Comparison of ENCODE assay signal across 8 mouse cellular contexts in the genomic region with DNA sequence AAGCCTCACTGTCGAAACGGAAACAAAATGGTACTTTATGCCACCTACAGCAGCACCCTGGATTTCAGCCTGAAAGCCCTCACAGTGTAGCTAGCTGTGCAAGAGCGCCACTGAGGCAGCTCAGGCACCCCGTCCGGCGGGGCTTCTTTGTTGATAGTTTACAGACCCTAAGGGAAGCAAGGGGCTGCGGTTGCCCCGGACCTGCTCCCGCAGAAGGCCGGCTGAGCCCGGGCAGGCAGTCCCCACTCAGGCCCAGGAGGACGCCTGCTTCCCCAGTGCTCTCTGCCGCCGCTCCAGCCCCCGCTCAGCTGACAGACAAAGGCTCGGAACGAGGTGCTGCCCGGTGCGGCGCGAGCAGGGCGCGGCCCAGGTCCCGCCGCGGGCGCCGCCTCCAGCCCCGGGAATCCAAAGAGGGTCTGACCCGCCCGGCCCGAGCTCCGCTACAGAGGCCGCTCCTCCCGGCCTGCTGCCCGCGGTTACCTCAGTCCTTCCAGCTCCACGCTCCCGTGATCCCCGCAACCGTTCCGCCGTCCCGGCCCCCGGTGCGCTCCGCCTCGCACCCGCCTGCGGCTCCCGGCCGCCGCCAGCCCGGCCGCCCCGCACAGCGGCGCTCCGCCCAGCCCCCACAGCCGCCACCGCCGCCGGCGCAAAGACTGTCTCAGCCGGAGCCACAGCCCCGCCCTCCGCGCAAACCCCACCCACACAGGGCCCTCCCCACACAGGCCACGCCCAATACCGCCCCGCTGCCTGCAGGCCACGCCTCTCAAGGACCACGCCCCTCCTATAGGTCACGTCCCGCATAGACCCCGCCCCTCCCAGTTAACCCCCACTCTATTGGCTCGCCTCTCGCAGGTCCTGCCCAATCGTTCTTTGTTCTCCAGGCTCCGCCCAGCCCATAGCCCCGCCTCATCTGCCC. TPM values are rescaled to one million over a fixed set of nuclear protein-coding genes. Genes with fewer than 3 reads are reported as not detected.
DNase-seq lines count a peak whose midpoint lies in the region; ATAC-seq lines count a peak whose summit lies in the region.

A gene (minus strand): TSS at position 654 of the 916 bp plus-strand sequence.

- under 1% methylated on average over 76 of the region's 81 CpGs for WGBS in heart, embryonic 14.5 days
- under 1% methylated on average over 80 of the region's 81 CpGs for WGBS in liver, embryonic 13.5 days (ENCODE audit: insufficient replicate concordance)
- WGBS in stomach, embryonic 16.5 days: under 1% methylated on average over 81 of the region's 81 CpGs

- peak within 1 kb of the TSS; percentile 74 to 92 for H3K27ac ChIP-seq in heart, embryonic 14.5 days (replicated peaks in 1 of 2; ENCODE audit: control insufficient read depth in 1 of 2, insufficient read depth in 1 of 2, low read depth in 2 of 2, low read length in 2 of 2)
- peak within 1 kb of the TSS; percentile 61 for H3K27ac ChIP-seq in liver, embryonic 13.5 days
- peak within 1 kb of the TSS; percentile 94 for H3K27ac ChIP-seq in stomach, embryonic 16.5 days (ENCODE audit: low read length)

- peaks cover 24% of the 10 kb centered on the region for H3K36me3 ChIP-seq in heart, embryonic 14.5 days (ENCODE audit: control insufficient read depth, insufficient read depth, low read length)
- no peaks in the 10 kb centered on the region for H3K36me3 ChIP-seq in liver, embryonic 13.5 days
- 0 out of 2 replicates have a peak, but pooled peaks cover 9% of the 10 kb centered on the region for H3K36me3 ChIP-seq in stomach, embryonic 16.5 days (ENCODE audit: control insufficient read depth, insufficient read depth, low read length)

- ATAC-seq in CD4-positive, CD25-positive, alpha-beta regulatory T cell, adult 4 months: peak; percentile 90
- ATAC-seq in heart, embryonic 14.5 days (ENCODE audit: insufficient number of reproducible peaks, insufficient read depth, low FRiP score, low read depth): peak; percentile 98
- peak; percentile 94 for ATAC-seq in liver, embryonic 13.5 days (ENCODE audit: low read depth)
- peak; percentile 98 for ATAC-seq in stomach, embryonic 16.5 days (ENCODE audit: insufficient read depth, low FRiP score)

- H3K4me1 ChIP-seq in heart, embryonic 14.5 days (ENCODE audit: control insufficient read depth in 2 of 2, insufficient read depth in 2 of 2, low read length in 2 of 2): peaks cover 5 to 32% of the 10 kb centered on the region in 2 experiments
- H3K4me1 ChIP-seq in liver, embryonic 13.5 days (replicated peaks): peaks cover 19% of the 10 kb centered on the region
- H3K4me1 ChIP-seq in stomach, embryonic 16.5 days (ENCODE audit: control insufficient read depth, insufficient read depth, low read length): peaks cover 20% of the 10 kb centered on the region

- peak; percentile 74 for DNase-seq in c-Kit-negative CD71-positive TER-119-positive erythroid progenitor cells, embryonic 14.5 days (ENCODE audit: low read depth, low spot score)
- DNase-seq in fibroblast of lung, adult 2 months (ENCODE audit: low read depth): peak; percentile 89
- peak; percentile 100 for DNase-seq in kidney, postnatal 14 days
- DNase-seq in liver, embryonic 13.5 days: peak; percentile 95
- peak; percentile 100 for DNase-seq in neural tube, embryonic 10.5 days (ENCODE audit: extremely low spot score, low spot score)

- peak within 1 kb of the TSS; percentile 83 to 93 for H3K4me3 ChIP-seq in heart, embryonic 14.5 days (ENCODE audit: control insufficient read depth in 1 of 2, insufficient read depth in 1 of 2, low read depth in 1 of 2, low read length in 2 of 2)
- peak within 1 kb of the TSS; percentile 80 for H3K4me3 ChIP-seq in liver, embryonic 13.5 days (replicated peaks)
- H3K4me3 ChIP-seq in stomach, embryonic 16.5 days (replicated peaks; ENCODE audit: low read length): peak within 1 kb of the TSS; percentile 97

- H3K27me3 ChIP-seq in heart, embryonic 14.5 days (ENCODE audit: control insufficient read depth, insufficient read depth, low read length): no peaks in the 10 kb centered on the region
- 0 out of 2 replicates have a peak, but pooled peaks cover 8% of the 10 kb centered on the region for H3K27me3 ChIP-seq in liver, embryonic 13.5 days
- H3K27me3 ChIP-seq in stomach, embryonic 16.5 days (ENCODE audit: control insufficient read depth, insufficient read depth, low read length): no peaks in the 10 kb centered on the region

- H3K9ac ChIP-seq in heart, embryonic 14.5 days (ENCODE audit: low read length): peak within 1 kb of the TSS; percentile 99
- peak within 1 kb of the TSS; percentile 90 for H3K9ac ChIP-seq in liver, embryonic 13.5 days
- peak within 1 kb of the TSS; percentile 96 for H3K9ac ChIP-seq in stomach, embryonic 16.5 days (ENCODE audit: low read length)

- H3K4me2 ChIP-seq in heart, embryonic 14.5 days (ENCODE audit: low read length): peak within 1 kb of the TSS; percentile 80
- peak within 1 kb of the TSS; percentile 98 for H3K4me2 ChIP-seq in liver, embryonic 13.5 days
- peak within 1 kb of the TSS; percentile 85 for H3K4me2 ChIP-seq in stomach, embryonic 16.5 days (ENCODE audit: low read depth, low read length)

- H3K9me3 ChIP-seq in heart, embryonic 14.5 days (ENCODE audit: control insufficient read depth, low read length): no peaks in the 10 kb centered on the region
- H3K9me3 ChIP-seq in liver, embryonic 13.5 days (replicated peaks): no peaks in the 10 kb centered on the region
- 0 out of 2 replicates have a peak, but pooled peaks cover 3% of the 10 kb centered on the region for H3K9me3 ChIP-seq in stomach, embryonic 16.5 days (replicated peaks; ENCODE audit: control insufficient read depth, low read length)

RNA-seq across cellular contexts. Expression of the gene that starts here (rescaled TPM):
- 1 to 10 TPM; 5.5 TPM for polyA plus RNA-seq in CD4-positive, CD25-positive, alpha-beta regulatory T cell, adult 4 months (2017; shearing (Covaris generic))
- 18.6 and 19.0 TPM in 2 replicates for polyA plus RNA-seq in heart, embryonic 14.5 days (2014; fragmentation: Nextera tagmentation; extraction: Ambion mirVana)
- 2.2 and 3.3 TPM in 2 replicates for polyA plus RNA-seq in liver, embryonic 13.5 days (2015; fragmentation: Nextera tagmentation; extraction: Ambion mirVana)
- polyA plus RNA-seq in stomach, embryonic 16.5 days (2015; fragmentation: Nextera tagmentation; extraction: Ambion mirVana): 21.0 and 21.3 TPM in 2 replicates

Comparison
In these comparisons a context has a peak if more than half of its experiments do, and no peak if none do; other contexts are left out.
1. Peak in every context shown above with its lines: DNase-seq, ATAC-seq, H3K4me3 ChIP-seq and H3K27ac ChIP-seq.